22 mouse cellular contexts compared by ENCODE assay signal in genomic region chr7:122924256-122924655, GRCm38 (mm10). TPM values are rescaled to one million over a fixed set of nuclear protein-coding genes. Genes with fewer than 3 reads are reported as not detected.
DNase-seq lines count a peak whose midpoint lies in the region; ATAC-seq lines count a peak whose summit lies in the region.
"Had no signal": no experiment of that assay in that cellular context is flagged by ENCODE, and none has a peak within 500 bp of the region (broad histone marks: within the 10 kb centered on the region; RNA-seq: fewer than 3 reads in every experiment).

No protein-coding gene starts in this region.

- no peaks in the 10 kb centered on the region for H3K36me3 ChIP-seq in embryonic facial prominence, embryonic 10.5 days (replicated peaks)
- H3K36me3 ChIP-seq: embryonic facial prominence, embryonic 12.5 days; forebrain, embryonic 12.5 days; neural tube, embryonic 13.5 days; stomach, embryonic 15.5 days had no signal

- no peaks in the 10 kb centered on the region for H3K9me3 ChIP-seq in embryonic facial prominence, embryonic 10.5 days
- H3K9me3 ChIP-seq: embryonic facial prominence, embryonic 12.5 days; forebrain, embryonic 12.5 days; neural tube, embryonic 13.5 days; stomach, embryonic 15.5 days had no signal

- H3K27me3 ChIP-seq in embryonic facial prominence, embryonic 10.5 days (replicated peaks; ENCODE audit: low read depth, poor library complexity, severe bottlenecking): no peaks in the 10 kb centered on the region
- H3K27me3 ChIP-seq: embryonic facial prominence, embryonic 12.5 days; forebrain, embryonic 12.5 days; neural tube, embryonic 13.5 days; stomach, embryonic 15.5 days had no signal

- H3K4me1 ChIP-seq in embryonic facial prominence, embryonic 10.5 days: no peaks in the 10 kb centered on the region
- H3K4me1 ChIP-seq: embryonic facial prominence, embryonic 12.5 days; neural tube, embryonic 13.5 days; stomach, embryonic 15.5 days had no signal

- H3K27ac ChIP-seq in embryonic facial prominence, embryonic 10.5 days (replicated peaks): no peak overlapping the region
- H3K27ac ChIP-seq: embryonic facial prominence, embryonic 12.5 days; forebrain, embryonic 12.5 days; hindbrain, postnatal 0 days; kidney, postnatal 0 days; neural tube, embryonic 13.5 days; stomach, embryonic 15.5 days had no signal

- peak; percentile 40; the same call in 1 of the 2 replicates for ATAC-seq in common myeloid progenitor, adult 5-6 weeks (replicated peaks; ENCODE audit: low read depth, poor library complexity, severe bottlenecking)
- ATAC-seq in megakaryocyte, adult 5-6 weeks (ENCODE audit: poor library complexity, severe bottlenecking): peak; percentile 41; the same call in 1 of the 2 replicates
- ATAC-seq: hindbrain, postnatal 0 days; midbrain, embryonic 16.5 days had no signal

- H3K4me3 ChIP-seq in embryonic facial prominence, embryonic 10.5 days: no peak overlapping the region
- H3K4me3 ChIP-seq: embryonic facial prominence, embryonic 12.5 days; erythroblast, embryonic 14.5 days; forebrain, embryonic 12.5 days; myocyte; neural tube, embryonic 13.5 days; stomach, embryonic 15.5 days had no signal

- DNase-seq in lung, postnatal 36 days: peak; percentile 25
- DNase-seq in lung, postnatal 4 days: no peak
- DNase-seq in urinary bladder, postnatal 4 days (ENCODE audit: low spot score in 2 of 2): no peak
- DNase-seq in heart, postnatal 36 days: no peak
- no peak for DNase-seq in embryonic facial prominence, embryonic 10.5 days (ENCODE audit: low spot score)
- DNase-seq: cerebellum, adult 11 months; cerebellum, postnatal 10 days; gastrocnemius, postnatal 25 days; kidney, adult 11 months; layer of hippocampus, postnatal 36 days; thymus, postnatal 36 days had no signal

- intact Hi-C loops in heart, postnatal 36 days (cut with DNase I): loop anchor here (5.0 kb wide), 3 partner anchors 252 to 727 kb away; partner anchors contain the start of gene Cacng3

- 71% methylated on average over 3 of the region's 3 CpGs for WGBS in embryonic facial prominence, embryonic 10.5 days

RNA-seq across cellular contexts. Expression of gene Rbbp6, which starts 41.2 kb away (rescaled TPM):
- 91.9 and 101 TPM in 2 replicates for total RNA-seq in common myeloid progenitor, adult 5-6 weeks (2017)
- 66.1 and 83.1 TPM in 2 replicates for total RNA-seq in megakaryocyte, adult 5-6 weeks (2015)
- total RNA-seq in megakaryocyte, adult 5-6 weeks (2017): 36.8 and 50.8 TPM in 2 replicates
- total RNA-seq in heart, postnatal 36 days (2021): 10 to 100 TPM; 22.1 to 33.0 TPM
- polyA plus RNA-seq in embryonic facial prominence, embryonic 10.5 days (2016; fragmentation: Nextera tagmentation; extraction: Ambion mirVana): 29.3 and 30.6 TPM in 2 replicates
